In the genomic region with DNA sequence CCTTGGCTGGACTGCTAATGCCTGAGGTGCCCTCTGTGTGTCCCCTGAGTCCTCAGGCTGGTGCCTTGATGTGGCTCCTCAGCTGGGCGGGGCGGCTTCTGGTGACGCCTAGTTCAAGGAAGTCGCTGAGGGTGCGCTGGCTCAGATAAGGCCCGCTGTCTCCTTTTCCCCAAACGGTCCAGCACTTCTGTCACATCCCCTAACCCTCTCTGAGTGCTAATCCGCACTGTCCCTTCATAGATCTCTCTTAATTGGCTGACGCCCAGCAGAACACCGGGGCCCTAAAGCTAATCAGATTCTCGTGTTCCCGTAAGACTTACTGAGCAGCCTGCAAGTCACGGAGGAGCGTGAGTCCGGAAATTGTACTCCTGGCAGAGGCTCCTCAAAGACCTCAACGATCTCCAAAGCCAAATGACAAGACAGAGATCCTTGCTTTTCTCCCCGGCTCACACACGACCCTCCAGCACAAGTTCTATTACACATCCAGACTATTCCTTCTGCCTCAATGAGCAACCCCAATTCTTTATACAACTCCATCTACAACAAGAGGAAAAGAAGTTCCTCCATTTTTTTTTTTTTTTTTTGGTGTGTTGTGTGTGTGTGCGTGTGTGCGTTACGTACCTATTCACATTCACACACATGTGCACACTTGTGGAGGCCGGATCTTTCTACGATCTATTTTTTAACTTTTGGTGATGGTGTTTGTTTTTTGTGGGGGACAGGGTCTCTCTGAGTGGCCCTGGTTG, we compare ENCODE assay signal across 8 mouse cellular contexts. TPM values are rescaled to one million over a fixed set of nuclear protein-coding genes. Genes with fewer than 3 reads are reported as not detected.
DNase-seq lines count a peak whose midpoint lies in the region; ATAC-seq lines count a peak whose summit lies in the region.

No protein-coding gene starts in this region.

- ATAC-seq in kidney, embryonic 15.5 days (replicated peaks; ENCODE audit: low FRiP score) = peak; percentile 61
- ATAC-seq in kidney, embryonic 14.5 days (ENCODE audit: low FRiP score, low TSS enrichment) = no peak
- ATAC-seq in liver, embryonic 11.5 days (replicated peaks; ENCODE audit: low FRiP score) = peak; percentile 93

- peaks cover 40% of the 10 kb centered on the region for H3K4me1 ChIP-seq in kidney, embryonic 15.5 days
- peaks cover 15% of the 10 kb centered on the region for H3K4me1 ChIP-seq in kidney, embryonic 14.5 days (ENCODE audit: control insufficient read depth, insufficient read depth, low read length)
- peaks cover 46% of the 10 kb centered on the region for H3K4me1 ChIP-seq in liver, embryonic 11.5 days (replicated peaks; ENCODE audit: control insufficient read depth, insufficient read depth, low read length)

- peak overlapping the region; percentile 32; the same call in 1 of the 2 replicates for H3K27ac ChIP-seq in kidney, embryonic 15.5 days
- no peak overlapping the region for H3K27ac ChIP-seq in kidney, embryonic 14.5 days (ENCODE audit: low read depth, low read length)
- peak overlapping the region; percentile 94 for H3K27ac ChIP-seq in liver, embryonic 11.5 days (ENCODE audit: low read depth, low read length)

- peak overlapping the region; percentile 5; the same call in 1 of the 2 replicates for H3K4me2 ChIP-seq in kidney, embryonic 15.5 days
- H3K4me2 ChIP-seq in kidney, embryonic 14.5 days (replicated peaks; ENCODE audit: low read depth, low read length) = no peak overlapping the region
- peak overlapping the region; percentile 74 for H3K4me2 ChIP-seq in liver, embryonic 11.5 days

- H3K9me3 ChIP-seq in kidney, embryonic 15.5 days (replicated peaks) = no peaks in the 10 kb centered on the region
- no peaks in the 10 kb centered on the region for H3K9me3 ChIP-seq in kidney, embryonic 14.5 days (ENCODE audit: control insufficient read depth, low read length)
- H3K9me3 ChIP-seq in liver, embryonic 11.5 days (ENCODE audit: control insufficient read depth, low read length) = no peaks in the 10 kb centered on the region

- no peak overlapping the region for H3K4me3 ChIP-seq in kidney, embryonic 15.5 days (replicated peaks)
- H3K4me3 ChIP-seq in kidney, embryonic 14.5 days (ENCODE audit: low read length) = no peak overlapping the region
- H3K4me3 ChIP-seq in liver, embryonic 11.5 days (ENCODE audit: low read depth, low read length) = peak overlapping the region; percentile 57

- WGBS in kidney, embryonic 15.5 days = 52% methylated on average over 23 of the region's 23 CpGs
- WGBS in kidney, embryonic 14.5 days = 47% methylated on average over 23 of the region's 23 CpGs
- WGBS in liver, embryonic 11.5 days = 27% methylated on average over 23 of the region's 23 CpGs

- H3K9ac ChIP-seq in kidney, embryonic 15.5 days = no peak overlapping the region
- H3K9ac ChIP-seq in kidney, embryonic 14.5 days (ENCODE audit: low read depth, low read length) = no peak overlapping the region
- peak overlapping the region; percentile 71 for H3K9ac ChIP-seq in liver, embryonic 11.5 days (ENCODE audit: low read depth, low read length)

- peak; percentile 62 to 72 for DNase-seq in cerebellum, postnatal 14 days
- peak; percentile 76 for DNase-seq in liver, embryonic 11.5 days (ENCODE audit: low spot score)
- DNase-seq in retina, postnatal 1 day = peak; percentile 80
- no peak for DNase-seq in gastrocnemius, adult 18-20 months (ENCODE audit: low spot score)
- no peak for DNase-seq in neural tube, embryonic 10.5 days (ENCODE audit: extremely low spot score, low spot score)
- no peak for DNase-seq in frontal cortex, postnatal 36 days (ENCODE audit: low spot score in 2 of 2)

- H3K36me3 ChIP-seq in kidney, embryonic 15.5 days = no peaks in the 10 kb centered on the region
- H3K36me3 ChIP-seq in kidney, embryonic 14.5 days (ENCODE audit: control insufficient read depth, insufficient read depth, low read length) = no peaks in the 10 kb centered on the region
- peaks cover 5% of the 10 kb centered on the region; the same call in 1 of the 2 replicates for H3K36me3 ChIP-seq in liver, embryonic 11.5 days (ENCODE audit: control insufficient read depth, insufficient read depth, low read length)

- H3K27me3 ChIP-seq in kidney, embryonic 15.5 days = no peaks in the 10 kb centered on the region
- H3K27me3 ChIP-seq in kidney, embryonic 14.5 days (ENCODE audit: control insufficient read depth, insufficient read depth, low read length) = no peaks in the 10 kb centered on the region
- H3K27me3 ChIP-seq in liver, embryonic 11.5 days (replicated peaks; ENCODE audit: control insufficient read depth, insufficient read depth, low read length) = no peaks in the 10 kb centered on the region

RNA-seq across cellular contexts. Expression of gene Hk1, which starts 52.0 kb away (rescaled TPM):
- polyA plus RNA-seq in kidney, embryonic 15.5 days (2015; fragmentation: Nextera tagmentation; extraction: Ambion mirVana) = 51.7 and 58.5 TPM in 2 replicates
- 14.2 and 31.4 TPM in 2 replicates for polyA plus RNA-seq in kidney, embryonic 14.5 days (2014; fragmentation: Nextera tagmentation; extraction: Ambion mirVana)
- 123 and 141 TPM in 2 replicates for polyA plus RNA-seq in liver, embryonic 11.5 days (2014; fragmentation: Nextera tagmentation; extraction: Ambion mirVana)
- 1 to 10 TPM; 4.7 to 7.2 TPM for total RNA-seq in gastrocnemius, adult 18-20 months (2021)

Comparison
In these comparisons a context has a peak if more than half of its experiments do, and no peak if none do; other contexts are left out.
1. DNase-seq: peak in cerebellum, postnatal 14 days (2 of 2), liver, embryonic 11.5 days (single experiment) and retina, postnatal 1 day (single experiment); none in gastrocnemius, adult 18-20 months (single experiment), neural tube, embryonic 10.5 days (single experiment) and frontal cortex, postnatal 36 days (0 of 2).